Mouse (Mus musculus) midbrain, embryonic 14.5 days (tissue): ENCODE data around the gene Sgsm1. TPM values are rescaled to one million over a fixed set of nuclear protein-coding genes. Genes with fewer than 3 reads are reported as not detected.

ENCODE experiments used
- ATAC-seq: fragments of 200-750 bp; cut with Nextera tagmentation; 2 replicates; pipeline ENCODE4 v1.8.0; 2017; ENCODE audit warnings: moderate number of reproducible peaks, moderate library complexity; ENCODE audit not compliant: low FRiP score, low TSS enrichment
- DNase-seq: peaks from one replicate; pipeline ENCODE4 v3.0.0-alpha.2; 2015
- H3K27ac ChIP-seq: fragments of 300-500 bp; sonication (generic); replicated peaks from 2 replicates; pipeline ENCODE4 v1.5.1; 2014; ENCODE audit warnings: mild to moderate bottlenecking, low read depth, low read length, moderate library complexity
- H3K27me3 ChIP-seq: fragments of 300-500 bp; sonication (generic); 2 replicates; pipeline ENCODE4 v1.6.1; 2014; ENCODE audit warnings: low read length, control low read depth, mixed read lengths; ENCODE audit not compliant: control insufficient read depth, insufficient read depth
- H3K36me3 ChIP-seq: fragments of 300-500 bp; sonication (generic); 2 replicates; pipeline ENCODE4 v1.6.1; 2014; ENCODE audit warnings: low read length, control low read depth; ENCODE audit not compliant: control insufficient read depth, insufficient read depth
- H3K4me1 ChIP-seq: fragments of 300-500 bp; sonication (generic); 2 replicates; pipeline ENCODE4 v1.6.1; 2014; ENCODE audit warnings: mild to moderate bottlenecking, antibody characterized with exemption, low read length, control low read depth; ENCODE audit not compliant: control insufficient read depth, insufficient read depth
- H3K4me2 ChIP-seq: fragments of 300-500 bp; sonication (generic); 2 replicates; pipeline ENCODE4 v1.6.1; 2014; ENCODE audit warnings: mild to moderate bottlenecking, low read length, moderate library complexity
- H3K4me3 ChIP-seq: fragments of 300-500 bp; sonication (generic); replicated peaks from 2 replicates; pipeline ENCODE4 v1.5.1; 2014; ENCODE audit warnings: low read depth, low read length
- H3K9ac ChIP-seq: fragments of 300-500 bp; sonication (generic); replicated peaks from 2 replicates; pipeline ENCODE4 v1.6.1; 2014; ENCODE audit warnings: mild to moderate bottlenecking, low read length, moderate library complexity
- H3K9me3 ChIP-seq: fragments of 300-500 bp; sonication (generic); 2 replicates; pipeline ENCODE4 v1.6.1; 2016; ENCODE audit warnings: low read length, control low read depth, mixed read lengths; ENCODE audit not compliant: control insufficient read depth
- WGBS: fragments of 180-500 bp; shearing (Covaris S2); extraction: QIAGEN DNeasy Blood & Tissue Kit; methylation state at CpG from one replicate; pipeline ENCODE4 v1.1.7; 2014; 5-methylcytosine and 5-hydroxymethylcytosine counted together
- polyA plus RNA-seq: library from polyadenylated mRNA; unstranded; fragments of >200 nt; fragmentation: Nextera tagmentation; extraction: Ambion mirVana; gene quantifications from 2 replicates; pipeline ENCODE4 v1.2.1, GENCODE M21; 2014

The Sgsm1 gene
- polyA plus RNA-seq, 1 experiment from 2014 or later = 15.2 TPM

GRCm38 (mm10) chr5:113286591-113287520 is 23.7 kb downstream of the Sgsm1 start:
- peaks cover 20% of the 10 kb centered on the region; the same call in 1 of the 2 replicates for H3K27me3 ChIP-seq
- H3K36me3 ChIP-seq = peaks cover 30% of the 10 kb centered on the region
- ATAC-seq (no peak), DNase-seq (peak; percentile 82)
- H3K27ac ChIP-seq = no peak overlapping the region
- H3K4me1 ChIP-seq = peaks cover 5% of the 10 kb centered on the region; the same call in 1 of the 2 replicates
- H3K9ac ChIP-seq = peak overlapping the region; percentile 43; the same call in 1 of the 2 replicates
- H3K9me3 ChIP-seq = no peaks in the 10 kb centered on the region
- peak overlapping the region; percentile 17 for H3K4me3 ChIP-seq
- 3% methylated on average over 59 of the region's 60 CpGs for WGBS
- peak overlapping the region; percentile 51 for H3K4me2 ChIP-seq

DNA sequence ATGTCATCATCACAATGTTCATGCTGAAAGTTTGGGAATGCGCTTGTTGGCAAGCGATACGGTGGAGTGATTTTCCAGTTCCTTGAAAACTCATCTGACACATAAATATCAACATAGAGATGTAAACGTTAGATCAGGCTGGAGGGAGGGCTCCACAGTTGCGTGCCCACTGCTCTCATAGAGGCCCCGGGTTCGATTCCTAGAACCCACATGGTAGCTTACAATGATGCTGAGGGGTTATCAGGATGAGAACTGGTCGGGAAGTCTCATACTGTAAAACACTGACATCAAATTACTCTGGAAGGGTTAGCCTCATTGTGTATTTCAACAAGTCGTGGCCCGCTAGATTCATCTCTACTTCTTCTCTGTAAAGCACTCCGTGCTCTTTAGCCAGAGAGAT is 24.5 kb downstream of the Sgsm1 start:
- 76% methylated on average over 11 of the region's 11 CpGs for WGBS
- no peak overlapping the region for H3K4me2 ChIP-seq
- H3K27me3 ChIP-seq = peaks cover 20% of the 10 kb centered on the region; the same call in 1 of the 2 replicates
- no peak overlapping the region for H3K9ac ChIP-seq
- H3K4me3 ChIP-seq = no peak overlapping the region
- DNase-seq (no peak), ATAC-seq (no peak)
- H3K36me3 ChIP-seq = peaks cover 30% of the 10 kb centered on the region
- H3K9me3 ChIP-seq = no peaks in the 10 kb centered on the region
- H3K27ac ChIP-seq = no peak overlapping the region
- H3K4me1 ChIP-seq = peaks cover 5% of the 10 kb centered on the region; the same call in 1 of the 2 replicates

- Histone ChIP-seq H3K4me3 (no peak overlapping the region), H3K36me3 (peaks cover 30% of the 10 kb centered on the region), H3K9me3 (no peaks in the 10 kb centered on the region), H3K9ac (no peak overlapping the region), H3K4me2 (no peak overlapping the region), H3K27me3 (peaks cover 20% of the 10 kb centered on the region; the same call in 1 of the 2 replicates), H3K27ac (no peak overlapping the region), H3K4me1 (peaks cover 5% of the 10 kb centered on the region; the same call in 1 of the 2 replicates)
- WGBS = 62% methylated on average over 16 of the region's 16 CpGs
- DNase-seq (peak; percentile 37), ATAC-seq (no peak)
Measured at GRCm38 (mm10) chr5:113285541-113285940, 25.0 kb downstream of the Sgsm1 start.

DNA sequence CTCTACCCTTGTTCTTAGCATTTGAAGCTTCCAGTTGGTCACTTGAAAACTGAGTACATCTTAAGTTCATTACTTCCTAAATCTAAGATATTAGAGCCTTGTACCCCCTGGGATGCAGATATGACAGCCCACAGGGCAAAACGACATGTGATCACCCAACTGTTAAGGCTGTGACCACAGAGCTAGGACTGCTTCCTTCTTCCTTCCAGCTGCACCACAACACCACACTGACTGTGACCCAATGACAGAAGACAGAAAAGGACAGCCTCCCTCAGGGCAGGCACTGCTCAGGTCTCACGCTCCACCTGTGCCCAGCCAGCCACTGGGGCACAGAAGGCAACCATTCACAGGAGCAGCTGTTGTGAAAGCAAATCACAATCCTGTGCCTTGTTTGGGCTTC is 26.9 kb downstream of the Sgsm1 start:
- DNase-seq = no peak
- Histone ChIP-seq H3K27ac (no peak overlapping the region), H3K4me2 (no peak overlapping the region), H3K4me3 (no peak overlapping the region), H3K9me3 (no peaks in the 10 kb centered on the region), H3K27me3 (peaks cover 18% of the 10 kb centered on the region; the same call in 1 of the 2 replicates), H3K9ac (no peak overlapping the region), H3K4me1 (peaks cover 5% of the 10 kb centered on the region; the same call in 1 of the 2 replicates), H3K36me3 (peaks cover 38% of the 10 kb centered on the region)
- ATAC-seq = no peak
- 68% methylated on average over 2 of the region's 2 CpGs for WGBS

DNA sequence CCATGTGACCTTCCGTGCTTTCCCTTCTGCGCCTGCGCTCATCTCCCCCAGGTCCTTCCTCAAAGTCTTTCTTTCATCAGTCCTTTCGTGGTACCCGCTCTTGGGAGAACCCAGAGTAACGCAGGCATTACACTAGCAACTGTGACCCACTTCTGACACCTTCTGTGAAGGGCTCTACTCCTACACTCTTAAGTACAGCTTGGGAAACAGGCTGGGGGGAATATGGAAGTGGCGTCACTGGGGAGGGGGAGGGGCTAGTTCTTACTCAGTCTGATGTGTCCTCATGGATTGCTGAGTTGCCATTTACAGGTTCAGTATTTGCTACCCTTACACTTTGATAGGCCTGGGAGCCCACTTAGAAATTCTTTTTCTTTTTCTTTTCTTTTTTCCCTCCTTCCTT is 29.0 kb downstream of the Sgsm1 start:
- H3K27ac ChIP-seq = no peak overlapping the region
- no peak for DNase-seq
- no peak overlapping the region for H3K4me3 ChIP-seq
- 93% methylated on average over 7 of the region's 7 CpGs for WGBS
- no peak overlapping the region for H3K4me2 ChIP-seq
- H3K27me3 ChIP-seq = no peaks in the 10 kb centered on the region
- no peaks in the 10 kb centered on the region for H3K4me1 ChIP-seq
- H3K9ac ChIP-seq = no peak overlapping the region
- ATAC-seq = no peak
- H3K9me3 ChIP-seq = no peaks in the 10 kb centered on the region
- H3K36me3 ChIP-seq = peaks cover 59% of the 10 kb centered on the region

GRCm38 (mm10) chr5:113280138-113280856 is 30.3 kb downstream of the Sgsm1 start:
- peaks cover 61% of the 10 kb centered on the region for H3K36me3 ChIP-seq
- H3K27me3 ChIP-seq = no peaks in the 10 kb centered on the region
- WGBS = 28% methylated on average over 15 of the region's 15 CpGs
- no peak overlapping the region for H3K27ac ChIP-seq
- peak overlapping the region; percentile 42 for H3K4me2 ChIP-seq
- H3K4me1 ChIP-seq = no peaks in the 10 kb centered on the region
- no peaks in the 10 kb centered on the region for H3K9me3 ChIP-seq
- ATAC-seq = peak; percentile 76; the same call in 1 of the 2 replicates
- H3K4me3 ChIP-seq = peak overlapping the region; percentile 19; the same call in 1 of the 2 replicates
- no peak overlapping the region; the same call in 1 of the 2 replicates for H3K9ac ChIP-seq
- peak; percentile 78 for DNase-seq

GRCm38 (mm10) chr5:113275839-113276238 is 34.7 kb downstream of the Sgsm1 start:
- WGBS = 75% methylated on average over 10 of the region's 10 CpGs
- H3K4me1 ChIP-seq = no peaks in the 10 kb centered on the region
- H3K36me3 ChIP-seq = peaks cover 66% of the 10 kb centered on the region
- no peak overlapping the region for H3K27ac ChIP-seq
- no peak overlapping the region for H3K9ac ChIP-seq
- no peak overlapping the region for H3K4me2 ChIP-seq
- no peaks in the 10 kb centered on the region for H3K9me3 ChIP-seq
- DNase-seq (no peak), ATAC-seq (no peak)
- no peak overlapping the region for H3K4me3 ChIP-seq
- H3K27me3 ChIP-seq = no peaks in the 10 kb centered on the region

GRCm38 (mm10) chr5:113271207-113271811 is 39.3 kb downstream of the Sgsm1 start:
- Histone ChIP-seq H3K27ac (no peak overlapping the region), H3K4me1 (no peaks in the 10 kb centered on the region), H3K9ac (no peak overlapping the region), H3K9me3 (no peaks in the 10 kb centered on the region), H3K27me3 (no peaks in the 10 kb centered on the region), H3K4me3 (no peak overlapping the region), H3K4me2 (no peak overlapping the region), H3K36me3 (peaks cover 52% of the 10 kb centered on the region)
- WGBS = 77% methylated on average over 11 of the region's 11 CpGs
- ATAC-seq = no peak
- DNase-seq = peak; percentile 58
